Mouse (Mus musculus) pancreas, adult 10 weeks (tissue): ENCODE data around the gene Olfr170. TPM values are rescaled to one million over a fixed set of nuclear protein-coding genes. Genes with fewer than 3 reads are reported as not detected.

ENCODE experiments used
- polyA plus RNA-seq: library from polyadenylated mRNA; stranded (reverse); fragments of 350-450 nt; fragmentation: Illumina TruSeq; extraction: RNeasy Lipid Tissue Mini Kit (QIAGEN cat#74804); gene quantifications from one replicate; pipeline ENCODE4 v1.2.3, GENCODE M21; 2015; ENCODE audit warnings: low read depth, low replicate concordance; ENCODE audit not compliant: insufficient read depth

Olfr170 gene
- not detected for polyA plus RNA-seq

DNA sequence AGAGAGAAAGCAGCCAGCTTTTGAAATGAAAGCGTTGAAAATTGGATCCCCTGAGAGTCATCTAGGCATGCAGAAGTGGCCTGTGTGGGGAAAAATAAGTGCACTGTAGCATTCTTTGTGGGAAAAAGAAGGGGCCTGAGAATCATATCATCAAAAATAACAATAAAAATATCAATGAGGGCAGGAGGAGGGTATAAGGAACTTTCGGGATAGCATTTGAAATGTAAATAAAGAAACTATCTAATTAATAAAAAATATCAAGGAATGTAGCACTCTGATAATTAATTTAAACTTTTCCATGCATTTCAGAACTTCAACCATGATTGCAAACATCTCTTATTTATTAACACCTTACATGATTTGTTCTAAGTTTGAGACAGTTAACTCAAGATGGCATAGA is at the start of gene Olfr170:
Gene Olfr170, minus strand, starts transcription at position 101 of the 400 bp plus-strand sequence.

DNA sequence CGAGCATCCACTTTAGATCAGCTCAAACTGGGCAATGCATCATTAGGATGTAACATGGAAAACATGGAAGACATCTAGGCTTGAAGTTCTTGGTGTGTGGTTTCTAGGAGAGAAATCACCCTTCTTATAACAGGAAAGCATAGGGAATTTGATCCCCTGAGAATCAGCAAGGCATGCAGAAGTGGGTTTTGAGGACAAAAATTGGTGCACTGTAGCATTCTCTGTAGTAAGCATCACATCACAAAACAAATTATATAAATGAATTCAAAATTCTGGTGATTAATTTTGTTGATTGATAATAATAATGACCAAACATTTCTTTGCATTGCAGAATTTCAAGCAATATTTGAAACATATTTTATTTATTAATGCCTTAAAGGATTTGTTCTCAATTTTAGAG is 18.1 kb upstream of the Olfr170 start, which contains the start of gene Olfr171:
Gene Olfr171, minus strand, starts transcription at position 101 of the 400 bp plus-strand sequence.

GRCm38 (mm10) chr16:19571709-19572108 is 40.0 kb downstream of the Olfr170 start, which contains the start of gene Olfr169:
Olfr169 (minus strand) TSS chr16:19571809.

Other genes starting within 250 kb of the Olfr170 start
- not detected for gene Olfr165, start 188.7 kb downstream of the Olfr170 start, polyA plus RNA-seq
- gene Olfr166, start 128.2 kb downstream of the Olfr170 start, polyA plus RNA-seq = not detected
- gene Olfr167, start 89.6 kb downstream of the Olfr170 start, polyA plus RNA-seq = not detected
- gene Olfr168, start 76.3 kb downstream of the Olfr170 start, polyA plus RNA-seq = not detected
- not detected for gene Olfr169, start 40.1 kb downstream of the Olfr170 start, polyA plus RNA-seq
- not detected for gene Olfr171, start 18.0 kb upstream of the Olfr170 start, polyA plus RNA-seq
- not detected for gene Lamp3, start 94.5 kb upstream of the Olfr170 start, polyA plus RNA-seq
- not detected for gene B3gnt5, start 148.3 kb upstream of the Olfr170 start, polyA plus RNA-seq